Comparison of ENCODE assay signal across 11 mouse cellular contexts in genomic region chr16:45070383-45071083, GRCm38 (mm10). TPM values are rescaled to one million over a fixed set of nuclear protein-coding genes. Genes with fewer than 3 reads are reported as not detected.
DNase-seq lines count a peak whose midpoint lies in the region; ATAC-seq and TF ChIP-seq lines count a peak whose summit lies in the region.
"Had no signal": no experiment of that assay in that cellular context is flagged by ENCODE, and none has a peak within 500 bp of the region (broad histone marks: within the 10 kb centered on the region; RNA-seq: fewer than 3 reads in every experiment).

No protein-coding gene starts in this region.

- ATAC-seq in lung, embryonic 14.5 days (ENCODE audit: insufficient read depth), result no peak
- no peak for ATAC-seq in megakaryocyte-erythroid progenitor cell, adult 5-6 weeks (replicated peaks; ENCODE audit: low FRiP score, low TSS enrichment, poor library complexity, severe bottlenecking)
- ATAC-seq: forebrain, embryonic 15.5 days had no signal

- peak overlapping the region; percentile 80 for H3K27ac ChIP-seq in gastrocnemius, adult 2 months
- H3K27ac ChIP-seq in lung, embryonic 14.5 days (ENCODE audit: low read depth), result no peak overlapping the region
- H3K27ac ChIP-seq: forebrain, embryonic 15.5 days; limb, embryonic 13.5 days had no signal

- H3K4me2 ChIP-seq in lung, embryonic 14.5 days, result no peak overlapping the region
- H3K4me2 ChIP-seq: forebrain, embryonic 15.5 days; limb, embryonic 13.5 days had no signal

- no peaks in the 10 kb centered on the region for H3K27me3 ChIP-seq in lung, embryonic 14.5 days (ENCODE audit: insufficient read depth, low read length)
- H3K27me3 ChIP-seq: forebrain, embryonic 15.5 days; limb, embryonic 13.5 days had no signal

- 66% methylated on average over 8 of the region's 8 CpGs for WGBS in lung, embryonic 14.5 days

- intact Hi-C loops in gastrocnemius, adult 2 months (cut with DNase I), result no loop called here

- peak overlapping the region; percentile 29; the same call in 1 of the 2 replicates for H3K4me3 ChIP-seq in gastrocnemius, adult 2 months
- H3K4me3 ChIP-seq in lung, embryonic 14.5 days (ENCODE audit: low read depth, low read length), result no peak overlapping the region
- H3K4me3 ChIP-seq: forebrain, embryonic 15.5 days; limb, embryonic 13.5 days had no signal

- peak; percentile 74 for DNase-seq in 3134 (ENCODE audit: extremely low read depth, insufficient read length, low spot score)
- peak; percentile 99 for DNase-seq in 3T3-L1 (ENCODE audit: low read depth, low spot score)
- DNase-seq in gastrocnemius, adult 2 months, result peak; percentile 87
- DNase-seq in lung, embryonic 14.5 days, result peak; percentile 9
- DNase-seq in cerebellum, adult 8-10 months, result no peak
- no peak for DNase-seq in right cerebral cortex, postnatal 25 days
- DNase-seq in embryo, embryonic 11 days, result no peak
- DNase-seq: cerebellum, postnatal 10 days had no signal

- H3K4me1 ChIP-seq in lung, embryonic 14.5 days (ENCODE audit: insufficient read depth), result no peaks in the 10 kb centered on the region
- H3K4me1 ChIP-seq: forebrain, embryonic 15.5 days had no signal

- H3K9me3 ChIP-seq in lung, embryonic 14.5 days (ENCODE audit: low read depth, low read length), result no peaks in the 10 kb centered on the region
- H3K9me3 ChIP-seq: forebrain, embryonic 15.5 days; limb, embryonic 13.5 days had no signal

- no peak for TF ChIP-seq CTCF in gastrocnemius, adult 2 months (IDR thresholded peaks at IDR 0.05)
- TF ChIP-seq CTCF in lung, embryonic 14.5 days (IDR thresholded peaks at IDR 0.05; ENCODE audit: low read depth), result no peak

- no peak overlapping the region for H3K9ac ChIP-seq in lung, embryonic 14.5 days
- H3K9ac ChIP-seq: forebrain, embryonic 15.5 days; limb, embryonic 13.5 days had no signal

- H3K36me3 ChIP-seq in lung, embryonic 14.5 days (ENCODE audit: insufficient read depth), result no peaks in the 10 kb centered on the region
- H3K36me3 ChIP-seq: forebrain, embryonic 15.5 days; limb, embryonic 13.5 days had no signal

RNA-seq across cellular contexts. Expression of gene Ccdc80, which starts 22.7 kb away (rescaled TPM):
- 10 to 100 TPM; 18.7 to 21.8 TPM for total RNA-seq in gastrocnemius, adult 2 months (2021)
- 71.1 and 72.0 TPM in 2 replicates for polyA plus RNA-seq in lung, embryonic 14.5 days (2014; fragmentation: Nextera tagmentation; extraction: Ambion mirVana)
- not detected in 2 replicates for total RNA-seq in megakaryocyte-erythroid progenitor cell, adult 5-6 weeks (2014; fragmentation: Nextera tagmentation)
- not detected in 2 replicates for total RNA-seq in megakaryocyte-erythroid progenitor cell, adult 5-6 weeks (2017)

Comparison
In these comparisons a context has a peak if more than half of its experiments do, and no peak if none do; other contexts are left out.
1. DNase-seq: peak in 3134 (single experiment), 3T3-L1 (single experiment), gastrocnemius, adult 2 months (single experiment) and lung, embryonic 14.5 days (single experiment); none in cerebellum, adult 8-10 months (single experiment), right cerebral cortex, postnatal 25 days (single experiment) and embryo, embryonic 11 days (single experiment).
2. RNA of gene Ccdc80, which starts 22.7 kb away (total RNA-seq): 18.7 to 21.8 TPM in gastrocnemius, adult 2 months; not detected in megakaryocyte-erythroid progenitor cell, adult 5-6 weeks; every median in the first group is over 10 times any median in the second.